Mouse (Mus musculus) gastrocnemius, adult 18-20 months (tissue): ENCODE results near the gene Vmn1r155. TPM values are rescaled to one million over a fixed set of nuclear protein-coding genes. Genes with fewer than 3 reads are reported as not detected.
"Not testable (repeated sequence)": the region's sequence is repeated elsewhere in the genome, so short reads cannot be mapped to it uniquely, and the experiment has no call there.

Source experiments
- DNase-seq: peaks from one replicate; pipeline ENCODE4 v3.0.0; 2021; ENCODE audit warnings: low spot score
- long read RNA-seq, 2 experiments: library from polyadenylated mRNA; stranded (forward); transcript quantifications; one replicate each; pipeline ENCODE4 v2.0.0; 2021
- total RNA-seq, 2 experiments: library from RNA; stranded (reverse); gene quantifications; 2 replicates each; pipeline ENCODE4 v1.2.3; 2021

Vmn1r155 gene
- total RNA-seq = not detected
- long read RNA-seq, experiment 1 = 0 reads
- long read RNA-seq, experiment 2 = 0 reads

DNA sequence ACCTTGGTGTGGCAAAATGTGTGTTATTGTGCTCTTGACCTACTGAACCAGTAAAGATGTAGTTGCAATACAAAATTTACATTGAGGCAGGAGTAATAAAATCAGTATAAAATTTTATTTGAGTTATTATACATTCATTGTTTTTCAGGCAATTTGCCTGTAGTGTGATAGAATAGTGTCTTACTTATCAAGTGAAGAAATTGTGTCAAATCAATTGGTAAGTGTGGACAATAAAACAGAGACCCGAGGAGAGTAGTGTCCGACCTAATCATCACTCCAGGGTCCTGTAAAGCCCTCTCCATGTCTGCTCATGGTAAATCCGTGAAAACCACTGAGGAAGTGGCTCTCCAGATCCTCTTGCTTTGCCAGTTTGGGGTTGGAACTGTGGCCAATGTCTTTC, at the start of gene Vmn1r155:
TSS of gene Vmn1r155 (plus strand) at position 301 of the 400 bp plus-strand sequence.
- DNase-seq = not testable (repeated sequence)

DNA sequence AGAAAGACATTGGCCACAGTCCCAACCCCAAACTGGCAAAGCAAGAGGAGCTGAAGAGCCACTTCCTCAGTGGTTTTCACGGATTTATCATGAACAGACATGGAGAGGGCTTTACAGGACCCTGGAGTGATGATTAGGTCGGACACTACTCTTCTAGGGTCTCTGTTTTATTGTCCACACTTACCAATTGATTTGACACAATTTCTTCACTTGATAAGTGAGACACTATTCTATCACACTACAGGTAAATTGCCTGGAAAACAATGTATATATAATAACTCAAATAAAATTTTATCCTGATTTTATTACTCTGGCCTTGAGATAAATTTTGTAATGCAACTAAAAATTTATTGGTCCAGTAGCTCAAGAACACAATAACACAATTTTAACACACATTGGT, 34.4 kb downstream of the Vmn1r155 start, which contains the start of gene Gm8693:
TSS of gene Gm8693 (minus strand) at position 101 of the 400 bp plus-strand sequence.
- DNase-seq = not testable (repeated sequence)

Other genes with a start within 250 kb of the Vmn1r155 start
- gene Vmn1r148, start 244.4 kb upstream of the Vmn1r155 start, total RNA-seq = not detected
- gene Vmn1r149, start 219.8 kb upstream of the Vmn1r155 start, total RNA-seq = not detected
- gene Gm10665, start 193.9 kb upstream of the Vmn1r155 start, total RNA-seq = not detected
- not detected for gene Vmn1r151, start 158.3 kb upstream of the Vmn1r155 start, total RNA-seq
- not detected for gene Vmn1r152, start 135.1 kb upstream of the Vmn1r155 start, total RNA-seq
- gene Gm8677, start 123.1 kb upstream of the Vmn1r155 start, total RNA-seq = not detected
- gene Gm4201, start 92.7 kb upstream of the Vmn1r155 start, total RNA-seq = not detected
- not detected for gene Gm4565, start 69.9 kb upstream of the Vmn1r155 start, total RNA-seq
- not detected for gene Gm8693, start 34.3 kb downstream of the Vmn1r155 start, total RNA-seq
- not detected for gene Gm4567, start 61.7 kb downstream of the Vmn1r155 start, total RNA-seq
- gene Vmn1r157, start 103.7 kb downstream of the Vmn1r155 start, total RNA-seq = not detected
- not detected for gene Vmn1r158, start 132.8 kb downstream of the Vmn1r155 start, total RNA-seq
- gene Vmn1r159, start 185.6 kb downstream of the Vmn1r155 start, total RNA-seq = not detected
- not detected for gene Vmn1r160, start 213.2 kb downstream of the Vmn1r155 start, total RNA-seq